Mouse (Mus musculus) G1E (cell line): Measurements from ENCODE around the gene S100a3.

Experiments used
- CTCF ChIP-seq: IDR thresholded peaks from 2 replicates; pipeline ENCODE4 v1.5.1; 2012; ENCODE audit warnings: low read depth, low read length, inconsistent platforms, mixed read lengths
- GATA1 ChIP-seq: IDR thresholded peaks from 2 replicates; pipeline ENCODE4 v1.6.1; 2012; ENCODE audit warnings: borderline replicate concordance, low read length, inconsistent platforms, mixed read lengths
- GATA2 ChIP-seq: IDR thresholded peaks from 2 replicates; pipeline ENCODE4 v1.6.1; 2012; ENCODE audit warnings: low read depth, low read length, inconsistent platforms, borderline replicate concordance
- POLR2AphosphoS5 ChIP-seq: IDR thresholded peaks from 2 replicates; pipeline ENCODE4 v1.6.1; 2012; ENCODE audit warnings: low read depth, low read length, inconsistent platforms; ENCODE audit not compliant: insufficient replicate concordance
- TAL1 ChIP-seq: conservative IDR thresholded peaks from 2 replicates; pipeline ENCODE4 v1.6.1; 2012; ENCODE audit warnings: low read depth, low read length, inconsistent platforms, mixed read lengths

- TF ChIP-seq CTCF (no peak), GATA1 (no peak), POLR2AphosphoS5 (no peak), GATA2 (no peak), TAL1 (no peak)
Measured at GRCm38 (mm10) chr3:90586016-90586643, 25.8 kb downstream of the S100a3 start.
